Mouse (Mus musculus): ENCODE data around the gene Myh13.

Gene Myh13

GRCm38 (mm10) chr11:67390679-67391384 is 69.4 kb downstream of the Myh13 start:
- no peak for DNase-seq

- no peak for DNase-seq
These were observed 70.9 kb downstream of the Myh13 start for GRCm38 (mm10) chr11:67392369-67392768.

DNA sequence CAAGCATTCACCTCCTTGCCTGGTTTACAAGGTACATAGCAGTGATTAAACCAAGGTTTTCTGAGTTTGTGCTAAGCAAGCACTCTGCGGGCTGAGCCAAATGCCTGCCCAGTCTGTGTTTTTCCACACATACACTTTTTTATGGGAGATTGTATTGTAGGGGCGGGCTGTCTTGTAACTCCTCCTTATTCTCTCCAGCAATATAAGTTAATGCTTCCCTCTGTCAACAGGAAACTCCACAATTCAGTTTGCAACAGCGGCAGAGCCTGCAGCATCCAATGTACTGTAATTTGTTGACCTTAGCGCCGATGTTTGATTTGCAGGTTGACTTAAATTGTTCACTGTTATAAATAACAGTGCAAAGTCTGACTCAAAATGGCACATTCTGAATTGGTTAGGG is 79.5 kb downstream of the Myh13 start:
- no peak for DNase-seq

- peak; percentile 24 to 25 for DNase-seq
These were observed 93.0 kb downstream of the Myh13 start for GRCm38 (mm10) chr11:67414346-67414940.

Measured in kidney, postnatal 4 days (tissue).